Mouse (Mus musculus) lung, embryonic 15.5 days (tissue): Measurements from ENCODE around the gene Paxx. TPM values are rescaled to one million over a fixed set of nuclear protein-coding genes. Genes with fewer than 3 reads are reported as not detected.

Experiments used
- ATAC-seq: fragments of 200-750 bp; cut with Nextera tagmentation; 2 replicates; pipeline ENCODE4 v1.8.0; 2017; ENCODE audit warnings: moderate number of reproducible peaks, borderline replicate concordance; ENCODE audit not compliant: low FRiP score, low TSS enrichment; ENCODE audit errors: extremely low read depth
- H3K27ac ChIP-seq: fragments of 300-500 bp; sonication (generic); 2 replicates; pipeline ENCODE4 v1.5.1; 2015; ENCODE audit warnings: moderate library complexity, mild to moderate bottlenecking, inconsistent platforms
- H3K27me3 ChIP-seq: fragments of 300-500 bp; sonication (generic); 2 replicates; pipeline ENCODE4 v1.6.1; 2015; ENCODE audit warnings: inconsistent platforms
- H3K36me3 ChIP-seq: fragments of 300-500 bp; sonication (generic); 2 replicates; pipeline ENCODE4 v1.6.1; 2015; ENCODE audit warnings: inconsistent platforms
- H3K4me1 ChIP-seq: fragments of 300-500 bp; sonication (generic); 2 replicates; pipeline ENCODE4 v1.6.1; 2015; ENCODE audit warnings: inconsistent platforms
- H3K4me2 ChIP-seq: fragments of 300-500 bp; sonication (generic); 2 replicates; pipeline ENCODE4 v1.6.1; 2015; ENCODE audit warnings: inconsistent platforms, mild to moderate bottlenecking, moderate library complexity
- H3K4me3 ChIP-seq: fragments of 300-500 bp; sonication (generic); 2 replicates; pipeline ENCODE4 v1.5.1; 2015; ENCODE audit warnings: mild to moderate bottlenecking, inconsistent platforms
- H3K9ac ChIP-seq: fragments of 300-500 bp; sonication (generic); 2 replicates; pipeline ENCODE4 v1.6.1; 2015; ENCODE audit warnings: inconsistent platforms
- H3K9me3 ChIP-seq: fragments of 300-500 bp; sonication (generic); 2 replicates; pipeline ENCODE4 v1.6.1; 2016; ENCODE audit warnings: inconsistent platforms
- WGBS: fragments of 180-500 bp; shearing (Covaris S2); methylation state at CpG from one replicate; pipeline ENCODE4 v1.1.7; 2015; 5-methylcytosine and 5-hydroxymethylcytosine counted together
- polyA plus RNA-seq: library from polyadenylated mRNA; unstranded; fragments of >200 nt; fragmentation: Nextera tagmentation; extraction: Ambion mirVana; gene quantifications from 2 replicates; pipeline ENCODE4 v1.2.1, GENCODE M21; 2015

The Paxx gene
- polyA plus RNA-seq, 1 experiment from 2014 or later, result 37.0 TPM

GRCm38 (mm10) chr2:25498622-25499478, 38.0 kb upstream of the Paxx start:
- no peak overlapping the region for H3K4me3 ChIP-seq

GRCm38 (mm10) chr2:25497846-25498575, 37.1 kb upstream of the Paxx start:
- H3K4me2 ChIP-seq, result no peak overlapping the region
- peak overlapping the region; percentile 71 for H3K27ac ChIP-seq
- 45% methylated on average over 6 of the region's 6 CpGs for WGBS
- H3K9me3 ChIP-seq, result no peaks in the 10 kb centered on the region
- peaks cover 20% of the 10 kb centered on the region for H3K4me1 ChIP-seq
- H3K9ac ChIP-seq, result no peak overlapping the region
- no peak overlapping the region for H3K4me3 ChIP-seq
- no peak for ATAC-seq
- no peaks in the 10 kb centered on the region for H3K27me3 ChIP-seq
- peaks cover 4% of the 10 kb centered on the region; the same call in 1 of the 2 replicates for H3K36me3 ChIP-seq

More at GRCm38 (mm10) chr2:25498622-25499478, 38.0 kb upstream of the Paxx start:
- 64% methylated on average over 15 of the region's 15 CpGs for WGBS
- no peak for ATAC-seq
- Histone ChIP-seq H3K27me3 (no peaks in the 10 kb centered on the region), H3K36me3 (peaks cover 8% of the 10 kb centered on the region; the same call in 1 of the 2 replicates), H3K4me1 (peaks cover 20% of the 10 kb centered on the region), H3K4me2 (no peak overlapping the region), H3K9ac (no peak overlapping the region), H3K9me3 (no peaks in the 10 kb centered on the region), H3K27ac (no peak overlapping the region)

GRCm38 (mm10) chr2:25496462-25496861, 35.6 kb upstream of the Paxx start:
- 41% methylated on average over 4 of the region's 4 CpGs for WGBS
- Histone ChIP-seq H3K4me2 (no peak overlapping the region), H3K4me1 (peaks cover 11% of the 10 kb centered on the region), H3K4me3 (no peak overlapping the region), H3K27me3 (no peaks in the 10 kb centered on the region), H3K27ac (no peak overlapping the region), H3K36me3 (no peaks in the 10 kb centered on the region), H3K9ac (no peak overlapping the region), H3K9me3 (no peaks in the 10 kb centered on the region)
- ATAC-seq, result no peak

- ATAC-seq, result no peak
- 72% methylated on average over 5 of the region's 5 CpGs for WGBS
- Histone ChIP-seq H3K4me3 (no peak within 1 kb of the TSS), H3K4me1 (peaks cover 3% of the 10 kb centered on the region; the same call in 1 of the 2 replicates), H3K27me3 (no peaks in the 10 kb centered on the region), H3K9me3 (no peaks in the 10 kb centered on the region), H3K27ac (no peak within 1 kb of the TSS), H3K9ac (no peak within 1 kb of the TSS), H3K4me2 (no peak within 1 kb of the TSS), H3K36me3 (no peaks in the 10 kb centered on the region)
Observed at GRCm38 (mm10) chr2:25493476-25493961, 32.6 kb upstream of the Paxx start, which contains the start of gene Lcn12. Gene Lcn12, minus strand, starts transcription at chr2:25493911.

- H3K27me3 ChIP-seq, result no peaks in the 10 kb centered on the region
- no peaks in the 10 kb centered on the region; the same call in 1 of the 2 replicates for H3K4me1 ChIP-seq
- no peak overlapping the region for H3K4me3 ChIP-seq
- no peaks in the 10 kb centered on the region for H3K9me3 ChIP-seq
- H3K36me3 ChIP-seq, result no peaks in the 10 kb centered on the region
- no peak for ATAC-seq
- H3K9ac ChIP-seq, result no peak overlapping the region
- 65% methylated on average over 5 of the region's 5 CpGs for WGBS
- no peak overlapping the region for H3K27ac ChIP-seq
- H3K4me2 ChIP-seq, result no peak overlapping the region
Observed at GRCm38 (mm10) chr2:25492988-25493387, 32.1 kb upstream of the Paxx start.

- WGBS, result 65% methylated on average over 7 of the region's 7 CpGs
- H3K9ac ChIP-seq, result no peak overlapping the region
- H3K4me1 ChIP-seq, result no peaks in the 10 kb centered on the region
- no peaks in the 10 kb centered on the region for H3K27me3 ChIP-seq
- H3K36me3 ChIP-seq, result no peaks in the 10 kb centered on the region
- H3K27ac ChIP-seq, result no peak overlapping the region
- no peaks in the 10 kb centered on the region for H3K9me3 ChIP-seq
- no peak for ATAC-seq
- H3K4me3 ChIP-seq, result no peak overlapping the region
- no peak overlapping the region for H3K4me2 ChIP-seq
Observed at GRCm38 (mm10) chr2:25488671-25489068, 27.8 kb upstream of the Paxx start.

GRCm38 (mm10) chr2:25487965-25488670, 27.2 kb upstream of the Paxx start:
- Histone ChIP-seq H3K4me2 (no peak overlapping the region), H3K27ac (no peak overlapping the region), H3K9me3 (no peaks in the 10 kb centered on the region), H3K9ac (no peak overlapping the region), H3K27me3 (no peaks in the 10 kb centered on the region), H3K4me3 (no peak overlapping the region), H3K4me1 (no peaks in the 10 kb centered on the region), H3K36me3 (no peaks in the 10 kb centered on the region)
- 68% methylated on average over 6 of the region's 6 CpGs for WGBS
- no peak for ATAC-seq

- no peaks in the 10 kb centered on the region for H3K27me3 ChIP-seq
- H3K9ac ChIP-seq, result no peak overlapping the region
- H3K4me1 ChIP-seq, result no peaks in the 10 kb centered on the region
- 63% methylated on average over 11 of the region's 11 CpGs for WGBS
- H3K36me3 ChIP-seq, result no peaks in the 10 kb centered on the region
- H3K27ac ChIP-seq, result no peak overlapping the region
- no peaks in the 10 kb centered on the region for H3K9me3 ChIP-seq
- no peak for ATAC-seq
- no peak overlapping the region for H3K4me3 ChIP-seq
- no peak overlapping the region for H3K4me2 ChIP-seq
Observed at GRCm38 (mm10) chr2:25484901-25485647, 24.2 kb upstream of the Paxx start.

- Histone ChIP-seq H3K4me2 (no peak overlapping the region), H3K4me1 (no peaks in the 10 kb centered on the region), H3K9ac (no peak overlapping the region), H3K9me3 (no peaks in the 10 kb centered on the region), H3K36me3 (no peaks in the 10 kb centered on the region), H3K27me3 (no peaks in the 10 kb centered on the region), H3K4me3 (no peak overlapping the region), H3K27ac (no peak overlapping the region)
- ATAC-seq, result no peak
- WGBS, result 20% methylated on average over 7 of the region's 7 CpGs
Observed at GRCm38 (mm10) chr2:25482969-25483368, 22.1 kb upstream of the Paxx start.

- WGBS, result 85% methylated on average over 1 of the region's 1 CpGs
- ATAC-seq, result no peak
Observed at GRCm38 (mm10) chr2:25480541-25480940, 19.6 kb upstream of the Paxx start.

More at GRCm38 (mm10) chr2:25480541-25480940, 19.6 kb upstream of the Paxx start:
- Histone ChIP-seq H3K9ac (no peak overlapping the region), H3K9me3 (no peaks in the 10 kb centered on the region), H3K4me3 (no peak overlapping the region), H3K27ac (no peak overlapping the region), H3K4me2 (no peak overlapping the region), H3K36me3 (no peaks in the 10 kb centered on the region), H3K4me1 (no peaks in the 10 kb centered on the region), H3K27me3 (no peaks in the 10 kb centered on the region)
